Mouse (Mus musculus): ENCODE measurements around the gene Sarm1. TPM values are rescaled to one million over a fixed set of nuclear protein-coding genes. Genes with fewer than 3 reads are reported as not detected.

Sarm1 gene
- polyA plus RNA-seq, 1 experiment from 2014 or later: 34.9 TPM

- Histone ChIP-seq H3K4me3 (ENCODE audit: low read depth, low read length) (no peak overlapping the region), H3K36me3 (ENCODE audit: control insufficient read depth, insufficient read depth, low read length) (peaks cover 23% of the 10 kb centered on the region), H3K27ac (ENCODE audit: low read depth, low read length) (no peak overlapping the region), H3K9me3 (replicated peaks; ENCODE audit: control insufficient read depth, low read length) (no peaks in the 10 kb centered on the region), H3K27me3 (replicated peaks; ENCODE audit: control insufficient read depth, insufficient read depth, low read length) (no peaks in the 10 kb centered on the region), H3K4me1 (ENCODE audit: control insufficient read depth, insufficient read depth, low read length) (peaks cover 2% of the 10 kb centered on the region; the same call in 1 of the 2 replicates), H3K9ac (ENCODE audit: low read length) (no peak overlapping the region), H3K4me2 (ENCODE audit: low read length) (no peak overlapping the region)
- ATAC-seq (no peak), DNase-seq (ENCODE audit: low spot score) (no peak)
- 90% methylated on average over 10 of the region's 10 CpGs for WGBS
Observed at GRCm38 (mm10) chr11:78471326-78472103, 26.0 kb downstream of the Sarm1 start.

GRCm38 (mm10) chr11:78467932-78468331 is 29.6 kb downstream of the Sarm1 start:
- Histone ChIP-seq H3K4me3 (ENCODE audit: low read depth, low read length) (no peak overlapping the region), H3K9ac (ENCODE audit: low read length) (no peak overlapping the region), H3K36me3 (ENCODE audit: control insufficient read depth, insufficient read depth, low read length) (peaks cover 11% of the 10 kb centered on the region), H3K9me3 (replicated peaks; ENCODE audit: control insufficient read depth, low read length) (no peaks in the 10 kb centered on the region), H3K27me3 (replicated peaks; ENCODE audit: control insufficient read depth, insufficient read depth, low read length) (no peaks in the 10 kb centered on the region), H3K4me2 (ENCODE audit: low read length) (no peak overlapping the region), H3K27ac (ENCODE audit: low read depth, low read length) (no peak overlapping the region), H3K4me1 (ENCODE audit: control insufficient read depth, insufficient read depth, low read length) (peaks cover 6% of the 10 kb centered on the region; the same call in 1 of the 2 replicates)
- no peak for ATAC-seq
- 81% methylated on average over 3 of the region's 3 CpGs for WGBS
- no peak for DNase-seq (ENCODE audit: low spot score)

GRCm38 (mm10) chr11:78467515-78467914 is 30.0 kb downstream of the Sarm1 start:
- Histone ChIP-seq H3K36me3 (ENCODE audit: control insufficient read depth, insufficient read depth, low read length) (peaks cover 6% of the 10 kb centered on the region), H3K9ac (ENCODE audit: low read length) (no peak overlapping the region), H3K4me1 (ENCODE audit: control insufficient read depth, insufficient read depth, low read length) (peaks cover 6% of the 10 kb centered on the region; the same call in 1 of the 2 replicates), H3K4me3 (ENCODE audit: low read depth, low read length) (no peak overlapping the region), H3K9me3 (replicated peaks; ENCODE audit: control insufficient read depth, low read length) (no peaks in the 10 kb centered on the region), H3K4me2 (ENCODE audit: low read length) (no peak overlapping the region), H3K27me3 (replicated peaks; ENCODE audit: control insufficient read depth, insufficient read depth, low read length) (no peaks in the 10 kb centered on the region), H3K27ac (ENCODE audit: low read depth, low read length) (no peak overlapping the region)
- 89% methylated on average over 7 of the region's 7 CpGs for WGBS
- DNase-seq (ENCODE audit: low spot score) (no peak), ATAC-seq (no peak)

- Histone ChIP-seq H3K9me3 (replicated peaks; ENCODE audit: control insufficient read depth, low read length) (no peaks in the 10 kb centered on the region), H3K27me3 (replicated peaks; ENCODE audit: control insufficient read depth, insufficient read depth, low read length) (no peaks in the 10 kb centered on the region), H3K27ac (ENCODE audit: low read depth, low read length) (peak overlapping the region; percentile 86; the same call in 1 of the 2 replicates), H3K9ac (ENCODE audit: low read length) (peak overlapping the region; percentile 85), H3K36me3 (ENCODE audit: control insufficient read depth, insufficient read depth, low read length) (peaks cover 2% of the 10 kb centered on the region; the same call in 1 of the 2 replicates), H3K4me3 (ENCODE audit: low read depth, low read length) (peak overlapping the region; percentile 70), H3K4me1 (ENCODE audit: control insufficient read depth, insufficient read depth, low read length) (peaks cover 6% of the 10 kb centered on the region; the same call in 1 of the 2 replicates), H3K4me2 (ENCODE audit: low read length) (peak overlapping the region; percentile 82)
- 47% methylated on average over 23 of the region's 23 CpGs for WGBS
- ATAC-seq: peak; percentile 32
- DNase-seq (ENCODE audit: low spot score): peak; percentile 5
Observed at GRCm38 (mm10) chr11:78466242-78466912, 31.2 kb downstream of the Sarm1 start.

GRCm38 (mm10) chr11:78465568-78466180 is 31.9 kb downstream of the Sarm1 start, which contains the start of gene Slc46a1:
TSS of gene Slc46a1 (plus strand) at chr11:78465697.
- WGBS: 1% methylated on average over 41 of the region's 41 CpGs
- H3K4me2 ChIP-seq (ENCODE audit: low read length): peak within 1 kb of the TSS; percentile 82
- H3K4me1 ChIP-seq (ENCODE audit: control insufficient read depth, insufficient read depth, low read length): peaks cover 6% of the 10 kb centered on the region; the same call in 1 of the 2 replicates
- H3K36me3 ChIP-seq (ENCODE audit: control insufficient read depth, insufficient read depth, low read length): no peaks in the 10 kb centered on the region
- ATAC-seq (peak; percentile 94), DNase-seq (ENCODE audit: low spot score) (peak; percentile 88)
- peak within 1 kb of the TSS; percentile 70 for H3K4me3 ChIP-seq (ENCODE audit: low read depth, low read length)
- H3K9ac ChIP-seq (ENCODE audit: low read length): peak within 1 kb of the TSS; percentile 85
- no peaks in the 10 kb centered on the region for H3K9me3 ChIP-seq (replicated peaks; ENCODE audit: control insufficient read depth, low read length)
- H3K27ac ChIP-seq (ENCODE audit: low read depth, low read length): peak within 1 kb of the TSS; percentile 86
- H3K27me3 ChIP-seq (replicated peaks; ENCODE audit: control insufficient read depth, insufficient read depth, low read length): no peaks in the 10 kb centered on the region

- 25% methylated on average over 9 of the region's 9 CpGs for WGBS
- no peaks in the 10 kb centered on the region for H3K9me3 ChIP-seq (replicated peaks; ENCODE audit: control insufficient read depth, low read length)
- peak overlapping the region; percentile 82 for H3K4me2 ChIP-seq (ENCODE audit: low read length)
- H3K27me3 ChIP-seq (replicated peaks; ENCODE audit: control insufficient read depth, insufficient read depth, low read length): no peaks in the 10 kb centered on the region
- DNase-seq (ENCODE audit: low spot score): no peak
- H3K36me3 ChIP-seq (ENCODE audit: control insufficient read depth, insufficient read depth, low read length): no peaks in the 10 kb centered on the region
- ATAC-seq: peak; percentile 22; the same call in 1 of the 2 replicates
- peak overlapping the region; percentile 70 for H3K4me3 ChIP-seq (ENCODE audit: low read depth, low read length)
- peaks cover 6% of the 10 kb centered on the region; the same call in 1 of the 2 replicates for H3K4me1 ChIP-seq (ENCODE audit: control insufficient read depth, insufficient read depth, low read length)
- no peak overlapping the region for H3K27ac ChIP-seq (ENCODE audit: low read depth, low read length)
- peak overlapping the region; percentile 85; the same call in 1 of the 2 replicates for H3K9ac ChIP-seq (ENCODE audit: low read length)
Observed at GRCm38 (mm10) chr11:78465116-78465515, 32.4 kb downstream of the Sarm1 start.

GRCm38 (mm10) chr11:78463286-78464036 is 34.1 kb downstream of the Sarm1 start:
- 73% methylated on average over 13 of the region's 13 CpGs for WGBS

GRCm38 (mm10) chr11:78462669-78463068 is 34.9 kb downstream of the Sarm1 start:
- no peak overlapping the region for H3K27ac ChIP-seq (ENCODE audit: low read depth, low read length)
- no peak for ATAC-seq
- DNase-seq (ENCODE audit: low spot score): no peak
- H3K27me3 ChIP-seq (replicated peaks; ENCODE audit: control insufficient read depth, insufficient read depth, low read length): no peaks in the 10 kb centered on the region
- H3K4me1 ChIP-seq (ENCODE audit: control insufficient read depth, insufficient read depth, low read length): peaks cover 6% of the 10 kb centered on the region; the same call in 1 of the 2 replicates
- no peaks in the 10 kb centered on the region for H3K36me3 ChIP-seq (ENCODE audit: control insufficient read depth, insufficient read depth, low read length)
- WGBS: 78% methylated on average over 5 of the region's 5 CpGs
- H3K9me3 ChIP-seq (replicated peaks; ENCODE audit: control insufficient read depth, low read length): no peaks in the 10 kb centered on the region
- H3K4me2 ChIP-seq (ENCODE audit: low read length): no peak overlapping the region
- no peak overlapping the region for H3K4me3 ChIP-seq (ENCODE audit: low read depth, low read length)
- H3K9ac ChIP-seq (ENCODE audit: low read length): no peak overlapping the region

More at GRCm38 (mm10) chr11:78463286-78464036, 34.1 kb downstream of the Sarm1 start:
- Histone ChIP-seq H3K27me3 (replicated peaks; ENCODE audit: control insufficient read depth, insufficient read depth, low read length) (no peaks in the 10 kb centered on the region), H3K36me3 (ENCODE audit: control insufficient read depth, insufficient read depth, low read length) (no peaks in the 10 kb centered on the region), H3K9me3 (replicated peaks; ENCODE audit: control insufficient read depth, low read length) (no peaks in the 10 kb centered on the region), H3K9ac (ENCODE audit: low read length) (no peak overlapping the region), H3K4me3 (ENCODE audit: low read depth, low read length) (no peak overlapping the region), H3K27ac (ENCODE audit: low read depth, low read length) (no peak overlapping the region), H3K4me1 (ENCODE audit: control insufficient read depth, insufficient read depth, low read length) (peaks cover 6% of the 10 kb centered on the region; the same call in 1 of the 2 replicates), H3K4me2 (ENCODE audit: low read length) (no peak overlapping the region)
- no peak for ATAC-seq
- DNase-seq (ENCODE audit: low spot score): no peak
